13 mouse cellular contexts compared by ENCODE assay signal in genomic region chr6:39451033-39451432, GRCm38 (mm10). TPM values are rescaled to one million over a fixed set of nuclear protein-coding genes. Genes with fewer than 3 reads are reported as not detected.
A peak's percentile ranks its signal among the peaks of the same experiment; 100 is the strongest.
DNase-seq lines count a peak whose midpoint lies in the region; ATAC-seq and TF ChIP-seq lines count a peak whose summit lies in the region.
"Had no signal": no experiment of that assay in that cellular context is flagged by ENCODE, and none has a peak within 500 bp of the region (broad histone marks: within the 10 kb centered on the region; RNA-seq: fewer than 3 reads in every experiment).

No protein-coding gene starts in this region.

- WGBS in hindbrain, postnatal 0 days = 76% methylated on average over 3 of the region's 3 CpGs
- 85% methylated on average over 3 of the region's 3 CpGs for WGBS in hindbrain, embryonic 11.5 days
- WGBS in thymus, adult 2 months = 82% methylated on average over 3 of the region's 3 CpGs
- 53% methylated on average over 3 of the region's 3 CpGs for WGBS in small intestine, adult 2 months

- no peak overlapping the region for H3K4me2 ChIP-seq in hindbrain, postnatal 0 days (ENCODE audit: low read depth, low read length)
- H3K4me2 ChIP-seq in hindbrain, embryonic 11.5 days (replicated peaks; ENCODE audit: low read depth, low read length) = no peak overlapping the region
- H3K4me2 ChIP-seq: forebrain, embryonic 13.5 days; hindbrain, embryonic 13.5 days had no signal

- no peak overlapping the region for H3K4me3 ChIP-seq in hindbrain, postnatal 0 days (ENCODE audit: low read length)
- no peak overlapping the region for H3K4me3 ChIP-seq in hindbrain, embryonic 11.5 days (ENCODE audit: low read depth, low read length)
- H3K4me3 ChIP-seq in thymus, adult 2 months (ENCODE audit: control insufficient read depth, insufficient read depth, low read length) = no peak overlapping the region
- no peak overlapping the region for H3K4me3 ChIP-seq in small intestine, adult 2 months (ENCODE audit: low read depth, low read length)
- H3K4me3 ChIP-seq: forebrain, embryonic 13.5 days; hindbrain, embryonic 13.5 days; myocyte had no signal

- H3K36me3 ChIP-seq in hindbrain, postnatal 0 days (ENCODE audit: insufficient read depth, low read length) = no peaks in the 10 kb centered on the region
- no peaks in the 10 kb centered on the region for H3K36me3 ChIP-seq in hindbrain, embryonic 11.5 days (ENCODE audit: control insufficient read depth, insufficient read depth, low read length)
- no peaks in the 10 kb centered on the region for H3K36me3 ChIP-seq in thymus, adult 2 months (ENCODE audit: control insufficient read depth, insufficient read depth, low read length)
- H3K36me3 ChIP-seq in small intestine, adult 2 months (ENCODE audit: control insufficient read depth, insufficient read depth, low read length) = no peaks in the 10 kb centered on the region
- H3K36me3 ChIP-seq: hindbrain, embryonic 13.5 days had no signal

- no peak overlapping the region for H3K9ac ChIP-seq in hindbrain, postnatal 0 days (replicated peaks; ENCODE audit: low read length)
- no peak overlapping the region for H3K9ac ChIP-seq in hindbrain, embryonic 11.5 days (ENCODE audit: low read depth, low read length)
- H3K9ac ChIP-seq: forebrain, embryonic 13.5 days; hindbrain, embryonic 13.5 days had no signal

- TF ChIP-seq POLR2A in thymus, adult 2 months (IDR thresholded peaks at IDR 0.05; ENCODE audit: control insufficient read depth, extremely low read depth, insufficient read depth, low read length, poor library complexity) = no peak
- TF ChIP-seq POLR2A in brain, embryonic 14.5 days (IDR thresholded peaks at IDR 0.05; ENCODE audit: borderline replicate concordance, extremely low read depth, insufficient read depth, insufficient read length, poor library complexity, severe bottlenecking) = no peak
- no peak for TF ChIP-seq POLR2A in small intestine, adult 2 months (IDR thresholded peaks at IDR 0.05; ENCODE audit: low read depth, low read length)

- DNase-seq in hindbrain, postnatal 0 days (ENCODE audit: low spot score) = no peak
- no peak for DNase-seq in hindbrain, embryonic 11.5 days (ENCODE audit: low spot score)
- peak; percentile 22 for DNase-seq in thymus, postnatal 0 days (ENCODE audit: low spot score)
- DNase-seq in thymus, adult 2 months = no peak
- no peak for DNase-seq in brain, embryonic 14.5 days (ENCODE audit: low read depth)
- no peak for DNase-seq in urinary bladder, postnatal 25 days (ENCODE audit: low spot score)
- DNase-seq in adrenal gland, adult 2 months = no peak
- DNase-seq: lung, postnatal 4 days; retina, postnatal 1 day had no signal

- TF ChIP-seq CTCF in hindbrain, postnatal 0 days (IDR thresholded peaks at IDR 0.05; ENCODE audit: low read depth) = peak; percentile 46; the same call in 1 of the 2 replicates
- TF ChIP-seq CTCF in thymus, adult 2 months (IDR thresholded peaks at IDR 0.05; ENCODE audit: borderline replicate concordance, control insufficient read depth, extremely low read depth, insufficient read depth, low read length, poor library complexity) = no peak
- TF ChIP-seq CTCF in brain, embryonic 14.5 days (IDR thresholded peaks at IDR 0.05; ENCODE audit: borderline replicate concordance, extremely low read depth, insufficient read depth, insufficient read length) = peak; percentile 23; the same call in 1 of the 2 replicates
- TF ChIP-seq CTCF in small intestine, adult 2 months (IDR thresholded peaks at IDR 0.05; ENCODE audit: extremely low read depth, insufficient read length, insufficient replicate concordance, low read depth, low read length) = peak; percentile 20; the same call in 1 of the 2 replicates

- H3K27ac ChIP-seq in hindbrain, postnatal 0 days = no peak overlapping the region
- H3K27ac ChIP-seq in hindbrain, embryonic 11.5 days (ENCODE audit: low read depth, low read length) = no peak overlapping the region
- H3K27ac ChIP-seq in thymus, adult 2 months (ENCODE audit: control insufficient read depth, insufficient read depth, low read length) = no peak overlapping the region
- H3K27ac ChIP-seq in small intestine, adult 2 months (ENCODE audit: insufficient read depth, low read depth, low read length) = no peak overlapping the region
- H3K27ac ChIP-seq: forebrain, embryonic 13.5 days; hindbrain, embryonic 13.5 days had no signal

- H3K4me1 ChIP-seq in hindbrain, postnatal 0 days (ENCODE audit: insufficient read depth, low read length) = no peaks in the 10 kb centered on the region
- no peaks in the 10 kb centered on the region for H3K4me1 ChIP-seq in hindbrain, embryonic 11.5 days (replicated peaks; ENCODE audit: control insufficient read depth, insufficient read depth, low read length)
- H3K4me1 ChIP-seq in thymus, adult 2 months (replicated peaks; ENCODE audit: control insufficient read depth, insufficient read depth, low read length) = no peaks in the 10 kb centered on the region
- peaks cover 8% of the 10 kb centered on the region; the same call in 1 of the 2 replicates for H3K4me1 ChIP-seq in small intestine, adult 2 months (ENCODE audit: control insufficient read depth, insufficient read depth, insufficient read length, low read length)
- H3K4me1 ChIP-seq: forebrain, embryonic 13.5 days; hindbrain, embryonic 13.5 days had no signal

- H3K27me3 ChIP-seq in hindbrain, postnatal 0 days (ENCODE audit: insufficient read depth, low read length) = no peaks in the 10 kb centered on the region
- no peaks in the 10 kb centered on the region for H3K27me3 ChIP-seq in hindbrain, embryonic 11.5 days (ENCODE audit: control insufficient read depth, insufficient read depth, low read length)
- no peaks in the 10 kb centered on the region for H3K27me3 ChIP-seq in thymus, adult 2 months (ENCODE audit: control insufficient read depth, insufficient read depth, low read length)
- no peaks in the 10 kb centered on the region for H3K27me3 ChIP-seq in small intestine, adult 2 months (ENCODE audit: control insufficient read depth, insufficient read depth, low read length)
- H3K27me3 ChIP-seq: forebrain, embryonic 13.5 days; hindbrain, embryonic 13.5 days had no signal

- no peaks in the 10 kb centered on the region for H3K9me3 ChIP-seq in hindbrain, postnatal 0 days (ENCODE audit: low read length)
- H3K9me3 ChIP-seq in hindbrain, embryonic 11.5 days (ENCODE audit: control insufficient read depth, low read length) = no peaks in the 10 kb centered on the region
- H3K9me3 ChIP-seq: forebrain, embryonic 13.5 days; hindbrain, embryonic 13.5 days had no signal

- ATAC-seq in hindbrain, postnatal 0 days = no peak
- no peak for ATAC-seq in hindbrain, embryonic 11.5 days (ENCODE audit: low FRiP score)
- ATAC-seq: forebrain, embryonic 13.5 days had no signal

RNA-seq across cellular contexts. Expression of gene Mkrn1, which starts 30.8 kb away (rescaled TPM):
- 212 and 244 TPM in 2 replicates for total RNA-seq in hindbrain, postnatal 0 days (2014; rRNA removed)
- polyA plus RNA-seq in hindbrain, postnatal 0 days (2015; fragmentation: Nextera tagmentation; extraction: Ambion mirVana) = 204 and 219 TPM in 2 replicates
- polyA plus RNA-seq in hindbrain, embryonic 11.5 days (2014; fragmentation: Nextera tagmentation; extraction: Ambion mirVana) = 127 and 147 TPM in 2 replicates
- 80.3 and 91.5 TPM in 2 replicates for polyA plus RNA-seq in thymus, postnatal 0 days (2015; fragmentation: Nextera tagmentation; extraction: Ambion mirVana)
- 44.3 and 45.8 TPM in 2 replicates for polyA plus RNA-seq in thymus, adult 2 months (2012; rRNA removed)
- polyA plus RNA-seq in brain, embryonic 14.5 days (2012; rRNA removed) = 159 and 185 TPM in 2 replicates
- 55.7 and 124 TPM in 2 replicates for polyA plus RNA-seq in small intestine, adult 2 months (2012; rRNA removed)
- total RNA-seq in adrenal gland, adult 2 months (2021) = 10 to 100 TPM; 67.9 to 69.7 TPM
- 24.1 and 30.1 TPM in 2 replicates for polyA plus RNA-seq in adrenal gland, adult 2 months (2012; rRNA removed)
